Mouse (Mus musculus): ENCODE measurements around the gene Fbxw7. TPM values are rescaled to one million over a fixed set of nuclear protein-coding genes. Genes with fewer than 3 reads are reported as not detected.
"Not testable (repeated sequence)": the region's sequence is repeated elsewhere in the genome, so short reads cannot be mapped to it uniquely, and the experiment has no call there.

The Fbxw7 gene
- polyA plus RNA-seq, 1 experiment: 167 TPM

GRCm38 (mm10) chr3:84843594-84843993 lies 28.5 kb downstream of the Fbxw7 start:
- Histone ChIP-seq H3K4me3 (ENCODE audit: insufficient read depth, low read length) (no peak overlapping the region), H3K4me1 (ENCODE audit: control insufficient read depth, insufficient read depth, low read length) (no peaks in the 10 kb centered on the region), H3K27ac (ENCODE audit: insufficient read depth, low read length) (no peak overlapping the region)
- no peak for TF ChIP-seq CTCF (IDR thresholded peaks at IDR 0.05; ENCODE audit: extremely low read depth, insufficient read depth, low read length)
- no peak for TF ChIP-seq POLR2A (IDR thresholded peaks at IDR 0.05; ENCODE audit: extremely low read depth, insufficient read depth, low read length)

GRCm38 (mm10) chr3:84848798-84849197 lies 33.7 kb downstream of the Fbxw7 start:
- Histone ChIP-seq H3K4me3 (ENCODE audit: insufficient read depth, low read length) (no peak overlapping the region), H3K27ac (ENCODE audit: insufficient read depth, low read length) (no peak overlapping the region), H3K4me1 (ENCODE audit: control insufficient read depth, insufficient read depth, low read length) (no peaks in the 10 kb centered on the region; the same call in 1 of the 2 replicates)
- TF ChIP-seq CTCF (IDR thresholded peaks at IDR 0.05; ENCODE audit: extremely low read depth, insufficient read depth, low read length): no peak
- TF ChIP-seq POLR2A (IDR thresholded peaks at IDR 0.05; ENCODE audit: extremely low read depth, insufficient read depth, low read length): no peak

GRCm38 (mm10) chr3:84850418-84850817 lies 35.4 kb downstream of the Fbxw7 start:
- Histone ChIP-seq H3K4me3 (ENCODE audit: insufficient read depth, low read length) (no peak overlapping the region), H3K27ac (ENCODE audit: insufficient read depth, low read length) (no peak overlapping the region), H3K4me1 (ENCODE audit: control insufficient read depth, insufficient read depth, low read length) (no peaks in the 10 kb centered on the region; the same call in 1 of the 2 replicates)
- TF ChIP-seq POLR2A (IDR thresholded peaks at IDR 0.05; ENCODE audit: extremely low read depth, insufficient read depth, low read length) (no peak), CTCF (IDR thresholded peaks at IDR 0.05; ENCODE audit: extremely low read depth, insufficient read depth, low read length) (no peak)

- TF ChIP-seq POLR2A (IDR thresholded peaks at IDR 0.05; ENCODE audit: extremely low read depth, insufficient read depth, low read length): no peak
- no peak for TF ChIP-seq CTCF (IDR thresholded peaks at IDR 0.05; ENCODE audit: extremely low read depth, insufficient read depth, low read length)
- Histone ChIP-seq H3K27ac (ENCODE audit: insufficient read depth, low read length) (no peak overlapping the region), H3K4me3 (ENCODE audit: insufficient read depth, low read length) (no peak overlapping the region), H3K4me1 (ENCODE audit: control insufficient read depth, insufficient read depth, low read length) (no peaks in the 10 kb centered on the region; the same call in 1 of the 2 replicates)
Measured at GRCm38 (mm10) chr3:84851801-84852200, 36.7 kb downstream of the Fbxw7 start.

- TF ChIP-seq CTCF (IDR thresholded peaks at IDR 0.05; ENCODE audit: extremely low read depth, insufficient read depth, low read length): no peak
- no peak for TF ChIP-seq POLR2A (IDR thresholded peaks at IDR 0.05; ENCODE audit: extremely low read depth, insufficient read depth, low read length)
- no peak overlapping the region for H3K4me3 ChIP-seq (ENCODE audit: insufficient read depth, low read length)
- H3K27ac ChIP-seq (ENCODE audit: insufficient read depth, low read length): peak overlapping the region; percentile 77; the same call in 1 of the 2 replicates
- no peaks in the 10 kb centered on the region; the same call in 1 of the 2 replicates for H3K4me1 ChIP-seq (ENCODE audit: control insufficient read depth, insufficient read depth, low read length)
Measured at GRCm38 (mm10) chr3:84852877-84853276, 37.8 kb downstream of the Fbxw7 start.

GRCm38 (mm10) chr3:84854440-84854839 lies 39.4 kb downstream of the Fbxw7 start:
- no peak for TF ChIP-seq POLR2A (IDR thresholded peaks at IDR 0.05; ENCODE audit: extremely low read depth, insufficient read depth, low read length)
- no peak for TF ChIP-seq CTCF (IDR thresholded peaks at IDR 0.05; ENCODE audit: extremely low read depth, insufficient read depth, low read length)
- no peak overlapping the region for H3K27ac ChIP-seq (ENCODE audit: insufficient read depth, low read length)
- H3K4me1 ChIP-seq (ENCODE audit: control insufficient read depth, insufficient read depth, low read length): no peaks in the 10 kb centered on the region; the same call in 1 of the 2 replicates
- H3K4me3 ChIP-seq (ENCODE audit: insufficient read depth, low read length): no peak overlapping the region

- TF ChIP-seq POLR2A (IDR thresholded peaks at IDR 0.05; ENCODE audit: extremely low read depth, insufficient read depth, low read length) (no peak), CTCF (IDR thresholded peaks at IDR 0.05; ENCODE audit: extremely low read depth, insufficient read depth, low read length) (no peak)
- no peaks in the 10 kb centered on the region for H3K4me1 ChIP-seq (ENCODE audit: control insufficient read depth, insufficient read depth, low read length)
- no peak overlapping the region for H3K4me3 ChIP-seq (ENCODE audit: insufficient read depth, low read length)
- no peak overlapping the region for H3K27ac ChIP-seq (ENCODE audit: insufficient read depth, low read length)
Measured at GRCm38 (mm10) chr3:84860669-84861068, 45.6 kb downstream of the Fbxw7 start.

- H3K27ac ChIP-seq (ENCODE audit: insufficient read depth, low read length); H3K4me1 ChIP-seq (ENCODE audit: control insufficient read depth, insufficient read depth, low read length); H3K4me3 ChIP-seq (ENCODE audit: insufficient read depth, low read length): not testable (repeated sequence)
Measured at GRCm38 (mm10) chr3:84861817-84862216, 46.7 kb downstream of the Fbxw7 start.

- no peak overlapping the region for H3K4me3 ChIP-seq (ENCODE audit: insufficient read depth, low read length)
- no peak overlapping the region for H3K27ac ChIP-seq (ENCODE audit: insufficient read depth, low read length)
- no peaks in the 10 kb centered on the region; the same call in 1 of the 2 replicates for H3K4me1 ChIP-seq (ENCODE audit: control insufficient read depth, insufficient read depth, low read length)
- TF ChIP-seq POLR2A (IDR thresholded peaks at IDR 0.05; ENCODE audit: extremely low read depth, insufficient read depth, low read length): no peak
- TF ChIP-seq CTCF (IDR thresholded peaks at IDR 0.05; ENCODE audit: extremely low read depth, insufficient read depth, low read length): no peak
Measured at GRCm38 (mm10) chr3:84865684-84866083, 50.6 kb downstream of the Fbxw7 start.

GRCm38 (mm10) chr3:84866866-84867265 lies 51.8 kb downstream of the Fbxw7 start:
- TF ChIP-seq CTCF (IDR thresholded peaks at IDR 0.05; ENCODE audit: extremely low read depth, insufficient read depth, low read length) (no peak), POLR2A (IDR thresholded peaks at IDR 0.05; ENCODE audit: extremely low read depth, insufficient read depth, low read length) (no peak)
- Histone ChIP-seq H3K4me3 (ENCODE audit: insufficient read depth, low read length) (no peak overlapping the region), H3K27ac (ENCODE audit: insufficient read depth, low read length) (no peak overlapping the region), H3K4me1 (ENCODE audit: control insufficient read depth, insufficient read depth, low read length) (no peaks in the 10 kb centered on the region; the same call in 1 of the 2 replicates)
